Mouse (Mus musculus): ENCODE data around the gene 1810049J17Rik. TPM values are rescaled to one million over a fixed set of nuclear protein-coding genes. Genes with fewer than 3 reads are reported as not detected.
A peak's percentile ranks its signal among the peaks of the same experiment; 100 is the strongest.

Gene 1810049J17Rik
- total and polyA plus RNA-seq, 2 experiments from 2014 or later, result 2.1 TPM; not detected in 1

- Histone ChIP-seq H3K4me2 (ENCODE audit: low read depth) (no peak overlapping the region), H3K4me3 (ENCODE audit: low read depth, low read length) (no peak overlapping the region), H3K9me3 (ENCODE audit: low read length) (no peaks in the 10 kb centered on the region), H3K27me3 (ENCODE audit: insufficient read depth, low read length) (no peaks in the 10 kb centered on the region), H3K4me1 (ENCODE audit: insufficient read depth) (peaks cover 16% of the 10 kb centered on the region; the same call in 1 of the 2 replicates), H3K36me3 (ENCODE audit: insufficient read depth) (no peaks in the 10 kb centered on the region), H3K27ac (ENCODE audit: low read depth, low read length) (peak overlapping the region; percentile 80), H3K9ac (no peak overlapping the region)
- no peak for TF ChIP-seq CTCF (IDR thresholded peaks at IDR 0.05; ENCODE audit: low read depth)
- WGBS, result 11% methylated on average over 3 of the region's 3 CpGs
- DNase-seq (peak; percentile 91), ATAC-seq (peak; percentile 93)
Measured at GRCm38 (mm10) chr15:12366072-12366469, 44.4 kb upstream of the 1810049J17Rik start.

GRCm38 (mm10) chr15:12365416-12366071 lies 43.8 kb upstream of the 1810049J17Rik start:
- no peak overlapping the region for H3K4me2 ChIP-seq (ENCODE audit: low read depth)
- H3K27me3 ChIP-seq (ENCODE audit: insufficient read depth, low read length), result no peaks in the 10 kb centered on the region
- no peaks in the 10 kb centered on the region for H3K36me3 ChIP-seq (ENCODE audit: insufficient read depth)
- TF ChIP-seq CTCF (IDR thresholded peaks at IDR 0.05; ENCODE audit: low read depth), result no peak
- H3K4me3 ChIP-seq (ENCODE audit: low read depth, low read length), result no peak overlapping the region
- WGBS, result 66% methylated on average over 15 of the region's 15 CpGs
- DNase-seq (no peak), ATAC-seq (0 out of 2 replicates have a peak, but pooled peaks have one; percentile 0)
- peak overlapping the region; percentile 80 for H3K27ac ChIP-seq (ENCODE audit: low read depth, low read length)
- H3K4me1 ChIP-seq (ENCODE audit: insufficient read depth), result peaks cover 16% of the 10 kb centered on the region; the same call in 1 of the 2 replicates
- no peaks in the 10 kb centered on the region for H3K9me3 ChIP-seq (ENCODE audit: low read length)
- peak overlapping the region; percentile 25; the same call in 1 of the 2 replicates for H3K9ac ChIP-seq

- no peak for ATAC-seq
- no peaks in the 10 kb centered on the region for H3K27me3 ChIP-seq (ENCODE audit: insufficient read depth, low read length)
- H3K4me1 ChIP-seq (ENCODE audit: insufficient read depth), result peaks cover 16% of the 10 kb centered on the region; the same call in 1 of the 2 replicates
- no peak overlapping the region for H3K27ac ChIP-seq (ENCODE audit: low read depth, low read length)
- no peaks in the 10 kb centered on the region for H3K36me3 ChIP-seq (ENCODE audit: insufficient read depth)
- WGBS, result 91% methylated on average over 4 of the region's 4 CpGs
- H3K9me3 ChIP-seq (ENCODE audit: low read length), result no peaks in the 10 kb centered on the region
- no peak overlapping the region for H3K9ac ChIP-seq
- H3K4me2 ChIP-seq (ENCODE audit: low read depth), result no peak overlapping the region
- H3K4me3 ChIP-seq (ENCODE audit: low read depth, low read length), result no peak overlapping the region
- DNase-seq, result no peak
- no peak for TF ChIP-seq CTCF (IDR thresholded peaks at IDR 0.05; ENCODE audit: low read depth)
Measured at GRCm38 (mm10) chr15:12364096-12364495, 42.4 kb upstream of the 1810049J17Rik start.

GRCm38 (mm10) chr15:12362701-12363040 lies 41.0 kb upstream of the 1810049J17Rik start:
- Histone ChIP-seq H3K9ac (no peak overlapping the region), H3K27me3 (ENCODE audit: insufficient read depth, low read length) (no peaks in the 10 kb centered on the region), H3K9me3 (ENCODE audit: low read length) (no peaks in the 10 kb centered on the region), H3K4me1 (ENCODE audit: insufficient read depth) (peaks cover 16% of the 10 kb centered on the region; the same call in 1 of the 2 replicates), H3K4me3 (ENCODE audit: low read depth, low read length) (no peak overlapping the region), H3K27ac (ENCODE audit: low read depth, low read length) (no peak overlapping the region), H3K4me2 (ENCODE audit: low read depth) (no peak overlapping the region), H3K36me3 (ENCODE audit: insufficient read depth) (no peaks in the 10 kb centered on the region)
- ATAC-seq (no peak), DNase-seq (no peak)
- TF ChIP-seq CTCF (IDR thresholded peaks at IDR 0.05; ENCODE audit: low read depth), result no peak
- WGBS, result 84% methylated on average over 6 of the region's 6 CpGs

- DNase-seq (no peak), ATAC-seq (no peak)
- no peaks in the 10 kb centered on the region for H3K27me3 ChIP-seq (ENCODE audit: insufficient read depth, low read length)
- TF ChIP-seq CTCF (IDR thresholded peaks at IDR 0.05; ENCODE audit: low read depth), result no peak
- no peak overlapping the region for H3K9ac ChIP-seq
- no peaks in the 10 kb centered on the region for H3K9me3 ChIP-seq (ENCODE audit: low read length)
- H3K4me1 ChIP-seq (ENCODE audit: insufficient read depth), result peaks cover 16% of the 10 kb centered on the region; the same call in 1 of the 2 replicates
- H3K4me3 ChIP-seq (ENCODE audit: low read depth, low read length), result no peak overlapping the region
- no peak overlapping the region for H3K4me2 ChIP-seq (ENCODE audit: low read depth)
- 84% methylated on average over 14 of the region's 14 CpGs for WGBS
- no peaks in the 10 kb centered on the region for H3K36me3 ChIP-seq (ENCODE audit: insufficient read depth)
- H3K27ac ChIP-seq (ENCODE audit: low read depth, low read length), result no peak overlapping the region
Measured at GRCm38 (mm10) chr15:12362001-12362700, 40.5 kb upstream of the 1810049J17Rik start.

- Histone ChIP-seq H3K36me3 (ENCODE audit: insufficient read depth) (no peaks in the 10 kb centered on the region), H3K4me1 (ENCODE audit: insufficient read depth) (peaks cover 7% of the 10 kb centered on the region; the same call in 1 of the 2 replicates), H3K9ac (no peak overlapping the region), H3K27ac (ENCODE audit: low read depth, low read length) (no peak overlapping the region), H3K4me3 (ENCODE audit: low read depth, low read length) (no peak overlapping the region), H3K9me3 (ENCODE audit: low read length) (no peaks in the 10 kb centered on the region), H3K27me3 (ENCODE audit: insufficient read depth, low read length) (no peaks in the 10 kb centered on the region), H3K4me2 (ENCODE audit: low read depth) (no peak overlapping the region)
- ATAC-seq (no peak), DNase-seq (no peak)
- 77% methylated on average over 19 of the region's 19 CpGs for WGBS
- TF ChIP-seq CTCF (IDR thresholded peaks at IDR 0.05; ENCODE audit: low read depth), result no peak
Measured at GRCm38 (mm10) chr15:12360519-12361212, 39.0 kb upstream of the 1810049J17Rik start.

Data from forebrain, postnatal 0 days (tissue).